In the genomic region with DNA sequence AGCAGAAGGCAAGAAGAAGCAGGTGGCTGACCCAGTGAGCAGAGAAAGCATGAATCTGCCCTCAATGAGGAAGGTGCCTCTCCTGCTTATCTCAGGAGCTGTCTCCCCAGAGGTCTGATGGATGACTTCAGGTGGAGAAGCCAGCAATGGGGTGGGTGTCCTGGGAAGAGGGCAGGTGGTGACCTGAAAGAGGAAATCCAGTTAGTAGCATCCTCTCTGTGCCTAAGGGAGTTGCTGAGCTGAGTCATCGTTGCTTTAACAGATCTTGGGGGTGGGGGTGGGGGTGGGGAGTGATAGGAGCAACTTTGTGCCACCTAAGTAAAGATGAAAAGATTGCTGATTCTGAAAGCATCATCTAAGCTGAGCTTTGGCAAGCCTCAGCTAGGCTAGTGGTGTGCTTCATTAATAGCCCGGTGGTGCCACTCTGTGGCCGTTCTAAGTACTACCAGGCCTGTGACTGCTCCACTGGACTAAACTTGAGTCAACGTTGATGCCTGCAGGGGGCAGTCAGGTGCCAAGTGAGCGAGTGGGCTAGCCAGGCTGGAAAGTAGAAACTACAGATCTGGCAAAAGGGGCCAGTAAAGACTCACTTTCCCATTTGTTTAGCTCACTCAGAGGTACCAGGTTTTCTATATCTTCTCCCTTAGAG, we compare ENCODE assay signal across 8 mouse cellular contexts. TPM values are rescaled to one million over a fixed set of nuclear protein-coding genes. Genes with fewer than 3 reads are reported as not detected.
DNase-seq lines count a peak whose midpoint lies in the region; ATAC-seq lines count a peak whose summit lies in the region.

No protein-coding gene starts in this region.

- peak; percentile 99 for ATAC-seq in megakaryocyte progenitor cell, adult 5-6 weeks (replicated peaks; ENCODE audit: poor library complexity)

- peak; percentile 92 to 98 for DNase-seq in adrenal gland, adult (ENCODE audit: inconsistent age in 2 of 2, low spot score in 1 of 2)
- DNase-seq in embryo, embryonic 10.5 days (ENCODE audit: low spot score) = peak; percentile 97
- peak; percentile 93 for DNase-seq in gastrocnemius, postnatal 14 days
- DNase-seq in induced T-regulatory cell, adult 2 months (ENCODE audit: low read depth) = peak; percentile 95
- peak; percentile 88 to 98 for DNase-seq in left cerebral cortex, adult 8-10 months (ENCODE audit: low spot score in 2 of 2)
- DNase-seq in right cerebral cortex, postnatal 14 days = peak; percentile 99
- DNase-seq in urinary bladder, postnatal 25 days (ENCODE audit: low spot score) = peak; percentile 90

- intact Hi-C loops in gastrocnemius, postnatal 14 days (cut with DNase I; ENCODE audit: low total_unique reads) = no loop called here

RNA-seq across cellular contexts. Expression of a gene that starts 6.2 kb away (rescaled TPM):
- 10 to 100 TPM; 28.9 to 29.1 TPM for total RNA-seq in gastrocnemius, postnatal 14 days (2021)
- 10 to 100 TPM; 56.2 to 58.6 (median 58.4) TPM for total RNA-seq in left cerebral cortex, adult 8-10 months (2022)
- 31.6 and 33.8 TPM in 2 replicates for total RNA-seq in megakaryocyte progenitor cell, adult 5-6 weeks (2015)
- 40.4 and 49.1 TPM in 2 replicates for total RNA-seq in megakaryocyte progenitor cell, adult 5-6 weeks (2017)

Comparison
In these comparisons a context has a peak if more than half of its experiments do, and no peak if none do; other contexts are left out.
1. Peak in every context shown above with its lines: DNase-seq and ATAC-seq.